Mouse (Mus musculus) granulocyte monocyte progenitor cell, adult 5-6 weeks (primary cell): ENCODE measurements around the gene Iqschfp. TPM values are rescaled to one million over a fixed set of nuclear protein-coding genes. Genes with fewer than 3 reads are reported as not detected.
A peak's percentile ranks its signal among the peaks of the same experiment; 100 is the strongest.

Experiments
- ATAC-seq: replicated peaks from 2 replicates; pipeline ENCODE4 v1.8.0; 2016; ENCODE audit warnings: mild to moderate bottlenecking, moderate TSS enrichment, inconsistent platforms; ENCODE audit not compliant: poor library complexity, severe bottlenecking
- total RNA-seq, 2 experiments: library from RNA; stranded (forward) in 1 of 2; stranded (reverse) in 1 of 2; fragments of 200-712, 200-1000 nt in 1 of 2; fragments of >200 nt in 1 of 2; fragmentation: Nextera tagmentation in 1 of 2; gene quantifications; 2 replicates each; pipeline ENCODE4 v1.2.3; 2014 to 2017

Iqschfp gene
- total RNA-seq, 2 experiments from 2014 or later, result not detected

DNA sequence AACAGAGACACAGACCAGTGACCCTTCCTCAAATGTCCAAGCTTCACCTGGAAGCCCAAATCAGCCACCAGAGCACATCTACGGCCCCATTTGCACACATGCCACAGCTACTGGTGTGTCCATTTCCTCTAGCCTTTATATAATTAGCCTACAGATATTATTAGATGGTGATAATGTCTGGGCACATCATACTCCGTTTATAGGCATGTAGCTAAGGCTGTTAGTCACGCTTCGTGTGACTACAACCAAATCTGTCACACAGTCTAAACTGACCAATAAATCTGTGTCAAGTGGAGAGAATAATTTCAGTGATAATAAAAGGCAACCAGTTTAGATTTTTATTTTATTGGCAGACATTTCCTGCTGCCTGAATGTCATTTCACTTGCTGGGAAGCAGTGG, 511.3 kb downstream of the Iqschfp start:
- no peak for ATAC-seq

DNA sequence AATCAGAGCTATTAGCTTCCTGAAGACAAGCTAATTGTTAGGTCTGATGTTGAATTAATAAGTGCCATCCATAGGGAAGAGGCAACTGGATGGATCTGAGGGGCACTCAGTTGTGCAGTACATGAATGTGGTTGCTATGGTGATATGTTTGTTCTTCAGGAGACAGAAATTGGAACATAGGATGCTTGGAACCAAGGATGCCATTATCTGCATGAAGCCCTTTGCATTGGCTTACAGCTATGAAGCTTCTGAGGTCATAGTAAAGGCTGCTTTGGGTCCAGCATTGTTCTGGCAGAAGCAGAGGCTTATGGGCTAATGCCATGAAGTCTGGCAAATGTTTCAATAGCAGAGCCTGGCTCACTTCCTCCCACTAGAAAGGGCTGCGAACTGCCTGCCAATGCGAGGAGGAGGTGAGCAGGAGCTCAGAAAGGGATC, 511.8 kb downstream of the Iqschfp start:
- no peak for ATAC-seq

DNA sequence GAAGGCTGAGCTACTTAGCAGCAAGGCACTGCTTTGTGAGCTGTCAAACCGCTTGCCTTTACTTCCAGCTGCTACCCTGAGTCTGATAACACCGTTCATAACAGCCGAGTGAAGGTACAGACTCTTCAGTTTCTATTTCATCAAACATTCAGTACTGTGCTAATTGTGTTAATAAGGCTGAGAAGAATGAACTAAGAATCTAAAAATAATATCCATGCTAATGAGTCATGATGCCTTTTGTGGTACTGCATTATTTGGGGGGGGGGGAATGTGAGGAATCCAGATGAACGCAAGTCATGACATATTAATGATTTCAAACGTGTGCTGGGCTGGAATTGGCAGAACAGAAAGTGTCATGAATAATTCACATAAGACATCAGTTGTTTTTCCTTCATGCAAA, 513.7 kb downstream of the Iqschfp start:
- no peak for ATAC-seq

DNA sequence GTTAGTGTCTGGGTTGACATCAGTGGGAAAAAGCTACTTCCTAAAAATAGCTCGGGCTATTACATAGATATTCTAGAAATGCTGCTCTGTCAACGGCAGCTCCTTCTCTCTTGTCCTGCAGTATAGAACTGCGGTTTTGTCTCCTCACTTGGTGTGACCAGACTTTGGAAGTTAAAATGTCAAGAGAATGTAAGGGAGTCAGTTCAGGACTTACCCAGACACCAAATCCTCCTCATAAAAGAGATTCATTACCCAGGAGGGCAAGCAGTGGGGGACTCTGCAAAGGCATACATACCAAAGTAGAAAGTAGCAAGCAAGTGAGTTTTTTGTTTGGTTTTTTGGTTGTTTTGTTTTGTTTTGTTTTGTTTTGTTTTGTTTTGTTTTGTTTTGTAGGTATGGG, 520.2 kb downstream of the Iqschfp start:
- no peak for ATAC-seq

DNA sequence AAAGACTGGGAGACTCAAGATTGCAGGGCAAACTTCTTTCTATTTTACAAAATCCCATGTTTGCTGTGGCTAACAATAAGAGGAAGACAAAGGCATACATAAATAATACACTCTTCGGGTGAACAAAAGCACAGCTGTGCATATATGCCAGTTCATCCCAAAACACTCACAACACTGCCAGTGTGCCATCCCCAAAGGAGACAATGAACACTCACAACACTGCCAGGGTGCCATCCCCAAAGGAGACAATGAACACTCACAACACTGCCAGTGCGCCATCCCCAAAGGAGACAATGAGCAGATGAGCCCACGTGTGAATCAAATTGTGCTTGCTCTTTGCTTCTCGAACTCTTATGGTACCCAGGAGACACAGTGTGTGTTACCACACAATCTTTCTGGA, 527.8 kb downstream of the Iqschfp start:
- no peak for ATAC-seq

DNA sequence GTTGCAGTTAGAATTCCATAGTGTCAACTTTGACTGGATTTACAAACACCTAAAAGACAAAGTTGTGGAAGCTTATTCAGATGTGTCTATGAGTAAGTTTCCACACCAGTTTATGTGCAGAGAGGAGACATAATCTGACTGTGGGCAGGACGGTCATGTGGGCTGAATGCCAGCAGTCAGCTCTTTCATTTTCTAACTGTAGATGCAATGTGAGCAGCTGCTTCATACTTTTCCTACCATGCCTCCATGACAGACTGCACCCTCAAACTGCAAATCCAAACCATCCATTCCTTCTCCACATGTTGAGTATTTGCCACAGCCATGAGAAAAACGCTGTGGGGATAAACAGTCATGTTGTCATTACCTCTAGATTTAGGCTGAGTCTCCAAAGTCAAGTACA, 528.9 kb downstream of the Iqschfp start:
- no peak for ATAC-seq

DNA sequence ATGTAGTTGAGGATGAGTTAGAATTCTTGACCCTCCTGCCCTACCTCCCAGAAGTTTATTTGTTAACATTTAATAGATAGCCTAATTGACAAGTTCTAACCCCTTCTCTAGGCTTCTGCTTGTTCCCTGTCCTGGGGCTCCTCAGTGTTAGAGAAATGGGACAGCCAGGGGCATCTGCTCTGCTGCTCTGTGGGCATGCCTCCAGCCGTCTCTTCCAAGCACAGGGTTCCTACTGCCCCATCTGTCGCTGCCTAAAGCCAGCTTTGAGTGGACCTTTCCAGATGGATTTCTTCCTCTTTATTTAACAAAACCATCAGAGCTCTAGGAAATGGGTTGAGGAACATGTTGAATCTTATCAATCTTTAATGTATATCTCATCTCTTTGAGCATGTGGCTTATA, 529.8 kb downstream of the Iqschfp start:
- ATAC-seq, result no peak

DNA sequence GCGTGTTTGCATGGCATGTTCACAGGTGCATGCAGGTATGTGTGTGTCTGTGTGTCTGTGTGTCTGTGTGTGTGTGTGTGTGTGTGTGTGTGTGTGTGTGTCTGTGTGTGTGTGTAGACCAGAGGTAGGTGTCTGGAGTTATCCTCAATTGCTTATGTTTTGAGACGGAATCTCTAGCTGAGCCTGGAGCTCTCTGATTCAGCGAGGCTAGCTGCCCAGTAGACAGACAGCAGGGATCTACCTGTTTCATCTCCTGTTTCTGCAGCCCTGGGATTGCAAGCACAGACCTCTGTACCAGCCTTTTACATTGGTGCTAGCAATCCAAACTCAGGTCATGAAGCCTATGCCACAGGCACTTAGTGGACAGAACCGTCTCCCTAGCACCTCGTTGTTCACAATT, 536.0 kb downstream of the Iqschfp start:
- ATAC-seq, result no peak

DNA sequence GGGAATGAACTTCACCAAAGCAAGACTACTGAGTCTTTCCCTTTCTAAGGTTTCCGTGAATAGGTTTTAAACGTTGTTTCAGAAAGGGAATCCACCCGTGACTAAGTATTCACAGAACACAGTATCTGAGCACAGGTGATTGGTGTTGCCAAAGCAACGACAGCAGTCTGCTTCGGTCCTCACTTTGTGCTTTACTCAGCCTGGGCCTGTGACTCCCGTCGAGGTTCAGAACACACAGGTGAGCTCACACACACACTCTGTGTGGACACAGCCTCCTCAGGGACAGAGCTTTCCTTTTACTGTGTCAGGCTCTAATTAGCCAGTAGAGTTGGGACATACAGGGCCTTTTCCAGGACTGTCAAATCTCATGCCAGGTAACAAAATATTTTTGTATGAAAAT, 542.4 kb downstream of the Iqschfp start:
- no peak for ATAC-seq

DNA sequence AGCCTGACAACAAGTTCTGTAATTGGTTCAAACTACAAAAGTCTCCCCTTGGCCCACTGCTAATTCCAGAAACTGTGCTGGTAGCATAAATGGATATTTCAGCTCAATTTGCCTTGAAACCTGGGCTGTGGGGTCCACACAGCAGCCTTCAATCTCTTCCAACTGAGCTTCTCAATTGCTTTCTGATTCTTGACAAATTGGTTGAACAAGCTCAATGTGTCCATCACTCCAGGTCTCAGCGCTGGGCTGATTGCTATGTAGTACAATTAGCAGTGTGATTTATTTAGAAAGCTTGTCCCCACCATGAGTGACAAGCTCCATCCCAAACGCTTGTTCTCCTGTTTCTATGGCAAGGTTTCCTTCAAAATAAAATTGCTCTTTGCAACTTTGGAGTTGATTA, 542.9 kb downstream of the Iqschfp start:
- ATAC-seq, result no peak

DNA sequence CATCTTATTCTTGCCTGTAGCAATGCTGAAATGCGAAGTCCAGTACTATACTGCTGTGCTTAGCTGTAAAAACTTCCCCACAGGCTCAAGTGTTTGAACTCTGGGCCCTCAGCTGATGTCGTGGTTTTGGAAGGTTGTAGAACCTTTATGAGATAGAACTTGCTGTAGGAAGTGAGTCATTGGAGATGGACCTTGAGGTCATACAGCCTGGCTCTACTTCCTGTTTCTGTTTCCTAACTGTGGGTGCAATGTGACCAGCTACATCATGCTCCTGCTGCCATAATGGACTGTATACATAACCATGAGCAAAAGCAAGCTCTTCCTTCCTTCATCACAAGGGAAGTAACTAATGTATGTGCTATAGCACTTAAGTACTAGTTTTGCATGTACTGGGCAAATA, 556.4 kb downstream of the Iqschfp start:
- peak; percentile 56 for ATAC-seq

DNA sequence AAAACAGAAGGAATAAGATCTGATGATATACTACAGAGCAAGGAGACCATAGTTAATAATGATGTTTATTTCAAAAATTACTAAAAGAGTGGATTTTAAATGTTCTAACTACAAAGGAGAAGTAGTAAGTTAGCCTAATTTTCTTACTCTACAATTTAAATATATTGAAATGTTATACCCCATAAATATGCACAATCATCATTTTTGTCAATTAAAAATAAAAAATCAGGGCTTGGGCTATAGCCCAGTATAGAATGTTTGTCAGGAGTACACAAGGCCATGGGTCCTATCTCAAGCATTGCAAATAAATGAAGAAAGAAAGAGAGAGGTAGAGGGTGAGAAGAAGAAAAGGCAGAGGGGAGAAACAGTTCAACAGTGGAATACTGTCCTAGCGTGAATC, 559.6 kb downstream of the Iqschfp start:
- no peak for ATAC-seq

DNA sequence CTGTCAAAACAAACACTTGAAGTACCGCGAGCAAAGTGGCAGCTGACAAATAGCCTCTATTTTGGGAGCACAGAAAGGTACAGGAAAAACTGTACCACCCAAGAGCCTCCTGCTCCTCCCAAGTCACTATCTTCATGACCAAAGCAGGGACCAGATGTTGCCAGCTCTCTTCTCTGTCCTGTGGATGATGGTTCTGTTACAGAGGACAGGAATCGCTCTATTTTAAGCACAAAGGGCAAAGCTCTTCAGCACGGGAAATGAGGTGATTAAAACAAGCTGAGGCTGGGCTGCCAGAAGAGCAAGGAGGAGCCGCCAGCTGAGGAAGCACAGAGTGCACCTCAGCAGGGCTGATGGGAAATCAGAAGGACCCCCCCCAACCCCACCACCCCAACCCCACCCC, 561.2 kb downstream of the Iqschfp start:
- ATAC-seq, result no peak

DNA sequence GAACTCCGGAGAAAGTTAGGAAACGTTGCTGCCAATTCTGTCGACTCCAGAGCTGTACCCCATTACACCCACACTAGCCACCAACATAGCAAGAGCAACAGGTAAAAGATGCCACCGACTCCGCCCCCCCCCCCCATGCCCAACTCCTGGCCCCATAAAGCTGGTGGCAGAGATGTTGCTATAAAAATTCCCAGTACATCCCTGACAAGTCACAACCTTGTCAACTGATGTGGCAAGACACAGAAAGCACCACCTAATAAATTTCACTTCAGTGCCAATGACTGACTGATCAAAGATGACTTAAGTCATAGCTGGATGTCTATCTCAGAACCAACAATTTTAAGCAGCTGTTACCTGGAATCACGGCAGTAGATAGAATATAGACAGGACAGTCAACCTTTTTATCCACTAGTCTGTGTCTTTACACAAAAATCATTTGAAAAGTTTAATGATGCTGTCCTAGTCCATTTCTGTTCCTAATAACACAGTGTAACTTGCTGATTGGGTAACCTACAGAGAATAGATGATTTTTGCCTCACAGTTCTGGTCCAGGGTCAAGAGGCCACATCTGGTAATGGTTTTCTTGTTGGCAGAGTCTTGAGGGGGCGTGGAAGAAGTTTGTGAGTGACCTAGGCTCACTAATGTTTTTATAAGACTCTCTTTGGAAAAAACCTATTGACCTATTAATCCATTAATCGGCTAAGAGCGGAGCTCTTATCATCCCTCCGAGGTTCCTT, 561.9 kb downstream of the Iqschfp start:
- ATAC-seq, result no peak

DNA sequence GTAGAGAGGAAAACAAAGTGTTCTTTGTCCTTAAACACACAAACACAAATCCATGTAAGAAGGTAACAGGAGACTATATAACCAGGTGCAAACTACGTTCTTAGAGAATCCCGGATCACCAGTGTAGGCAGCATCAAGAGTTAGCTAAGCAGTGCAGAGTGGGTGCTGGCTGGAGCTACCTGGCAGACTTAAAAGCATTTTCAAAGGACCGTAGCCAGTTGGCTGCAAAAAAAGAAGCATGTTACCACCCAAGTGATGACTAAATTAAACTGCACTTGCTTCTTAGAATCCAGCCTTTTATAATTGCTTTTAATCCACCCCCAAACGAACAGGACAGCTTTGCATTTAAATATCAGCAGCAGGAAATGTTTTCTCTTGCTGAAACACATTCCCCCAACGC, 574.6 kb downstream of the Iqschfp start:
- ATAC-seq, result no peak

DNA sequence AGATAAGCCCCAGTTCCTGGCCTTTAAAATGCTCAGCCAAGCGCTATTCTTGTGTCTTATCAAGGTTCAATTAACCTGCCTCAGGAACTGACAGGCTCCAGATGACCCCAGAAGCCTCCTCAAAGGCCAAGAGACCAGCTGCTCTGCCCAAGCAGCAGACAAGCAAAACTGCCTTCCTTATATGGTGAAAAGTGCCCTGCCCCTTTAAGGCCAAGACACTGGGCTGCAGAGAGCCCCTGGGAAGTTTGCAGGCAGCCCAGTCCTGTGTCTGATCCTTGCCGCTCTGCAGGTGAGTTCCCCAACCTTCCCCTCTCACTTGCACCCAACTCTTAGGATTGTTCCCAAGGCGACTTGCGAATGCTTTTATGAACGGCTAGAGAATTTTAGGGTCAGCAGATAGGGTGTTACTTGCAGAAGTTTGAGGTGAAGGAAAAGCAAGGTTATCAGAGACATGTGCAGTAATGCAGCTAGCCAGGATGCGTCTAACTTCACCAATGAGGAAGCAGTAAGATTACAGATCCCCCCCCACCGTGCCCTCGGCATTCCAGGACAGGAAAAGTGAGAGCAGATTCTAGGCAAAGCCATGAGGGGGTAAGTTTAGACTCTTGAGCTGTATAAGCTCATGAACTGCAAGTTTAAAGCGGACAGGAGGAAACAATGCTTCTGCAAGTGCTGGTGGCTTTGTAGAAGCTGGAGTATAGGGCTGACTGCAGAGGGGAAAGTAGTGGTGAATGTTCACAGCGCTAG, 576.1 kb downstream of the Iqschfp start:
- no peak for ATAC-seq

DNA sequence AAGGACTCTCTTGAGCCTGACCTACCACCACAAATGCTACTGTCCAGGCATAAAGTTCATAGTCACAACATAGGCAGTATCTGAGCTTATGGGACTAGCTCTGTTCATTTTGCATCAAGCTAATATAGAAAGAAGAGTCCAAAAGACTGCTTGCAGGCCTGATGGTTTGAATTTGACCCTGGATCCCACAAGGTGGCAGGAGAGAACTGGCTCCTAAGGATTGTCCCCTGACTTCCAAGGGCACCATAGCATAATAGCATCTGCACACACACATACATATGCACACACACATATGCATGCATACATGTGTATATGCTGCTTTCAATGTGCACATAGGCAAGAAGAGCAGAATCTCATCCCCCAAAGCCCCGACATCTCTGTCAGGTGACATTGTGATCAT, 577.6 kb downstream of the Iqschfp start:
- ATAC-seq, result no peak

DNA sequence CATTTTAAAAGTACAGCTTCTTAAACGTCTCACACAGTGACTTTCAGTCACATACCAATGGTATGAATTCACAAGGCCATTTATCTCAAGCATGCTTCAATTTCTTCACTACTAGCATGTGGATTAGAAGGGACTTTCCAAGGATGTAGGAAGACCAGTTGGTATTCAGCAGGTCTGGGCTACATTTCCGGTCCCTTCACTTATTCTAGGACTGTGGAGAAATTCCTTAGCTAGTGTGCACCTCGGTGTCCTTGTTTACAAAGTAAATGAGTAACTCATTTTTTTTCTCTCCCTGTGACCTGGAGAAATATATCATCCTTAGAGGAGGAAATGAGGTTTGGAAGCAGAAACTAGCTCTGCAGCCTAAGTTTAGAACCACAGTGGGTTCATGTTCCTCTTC, 578.0 kb downstream of the Iqschfp start:
- ATAC-seq, result no peak

DNA sequence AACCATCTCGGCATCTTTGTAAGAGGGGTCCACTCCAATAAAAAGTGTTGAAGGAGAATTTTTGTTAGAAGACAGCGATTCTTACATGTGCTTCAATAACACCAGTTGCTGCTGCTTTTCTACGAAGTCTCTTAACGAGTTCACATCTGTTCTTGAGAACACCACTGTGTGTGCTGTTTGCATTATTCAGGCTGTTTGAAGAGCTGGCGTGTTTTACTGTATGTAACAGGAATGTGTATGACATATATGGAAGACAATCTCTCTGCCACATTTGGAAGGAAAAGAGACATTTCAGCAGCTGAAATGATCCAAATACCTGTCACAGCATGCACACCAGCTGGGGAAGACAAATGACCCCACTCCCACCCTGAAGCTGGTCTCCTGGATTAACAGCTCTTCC, 578.6 kb downstream of the Iqschfp start:
- no peak for ATAC-seq

DNA sequence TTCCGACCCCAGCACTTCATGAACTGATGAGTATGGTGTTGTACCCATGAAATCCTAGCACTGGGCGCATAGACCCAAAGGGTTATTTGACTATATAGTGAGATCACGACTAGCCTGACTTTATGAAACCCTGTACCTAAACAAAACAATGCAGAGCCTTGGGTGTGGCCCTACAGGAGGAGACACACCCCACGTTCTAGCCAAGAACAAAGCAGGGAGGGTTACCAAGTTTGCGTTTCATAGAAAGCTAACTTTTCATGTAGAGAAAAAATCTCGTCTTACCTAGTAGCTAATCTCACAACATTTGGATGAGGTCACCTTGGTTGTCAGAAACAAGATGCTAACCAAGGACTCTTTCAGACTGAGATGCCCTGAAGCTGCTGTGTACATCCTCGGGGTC, 584.3 kb downstream of the Iqschfp start:
- no peak for ATAC-seq

DNA sequence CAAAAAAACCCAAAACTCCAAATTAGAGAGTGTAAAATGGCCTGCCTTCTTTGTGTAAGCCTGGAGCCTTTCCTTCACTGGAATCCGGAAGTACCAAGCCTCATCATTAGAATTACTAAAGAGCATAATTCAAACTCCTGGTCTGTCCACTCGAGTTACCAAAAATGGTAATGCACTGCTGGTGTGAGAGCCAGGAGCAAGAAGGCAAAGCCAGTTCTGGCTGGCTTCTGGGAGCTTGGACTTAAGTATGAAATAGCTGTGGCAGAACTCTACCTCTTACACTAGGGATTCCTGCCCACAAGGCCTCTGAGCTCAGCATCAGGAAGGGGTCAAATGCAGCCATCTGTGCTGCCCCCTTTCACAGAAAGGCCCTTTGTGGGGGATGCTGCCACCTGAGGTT, 585.4 kb downstream of the Iqschfp start:
- ATAC-seq, result no peak

DNA sequence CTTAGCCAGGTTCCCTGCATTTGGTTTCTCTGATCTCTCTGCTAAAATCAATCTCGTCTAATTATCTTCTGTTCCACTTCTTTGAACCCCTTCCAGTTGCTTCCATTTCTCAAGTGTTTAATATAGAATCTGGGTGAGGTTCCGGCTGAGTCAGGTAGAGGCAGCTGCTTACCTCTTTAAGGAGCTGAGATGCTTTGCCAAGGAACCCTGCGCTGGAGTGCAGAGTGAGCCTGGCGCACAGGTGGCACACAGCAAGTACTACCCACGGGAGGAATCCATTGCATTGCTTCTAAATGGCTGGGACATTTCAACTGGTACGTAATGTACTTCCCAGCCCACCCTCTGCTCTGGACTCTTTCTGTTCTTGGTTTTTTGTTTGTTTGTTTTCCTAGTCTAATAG, 587.2 kb downstream of the Iqschfp start:
- no peak for ATAC-seq
